Mouse (Mus musculus): ENCODE data around the gene Fggy.

- TF ChIP-seq CTCF (IDR thresholded peaks at IDR 0.05 in 2 of 3, conservative IDR thresholded peaks at IDR 0.05 in 1 of 3; ENCODE audit: control insufficient read depth in 1 of 3, insufficient read depth in 1 of 3, low read depth in 2 of 3, low read length in 3 of 3, poor library complexity in 1 of 3, severe bottlenecking in 1 of 3) (no peak), HCFC1 (IDR thresholded peaks at IDR 0.05; ENCODE audit: low read depth, low read length) (no peak), ETS1 (IDR thresholded peaks at IDR 0.05; ENCODE audit: low read depth, low read length) (no peak), ZNF384 (IDR thresholded peaks at IDR 0.05; ENCODE audit: low read depth, low read length) (no peak), BHLHE40 (IDR thresholded peaks at IDR 0.05; ENCODE audit: borderline replicate concordance, low read depth, low read length) (no peak), ZC3H11A (IDR thresholded peaks at IDR 0.05; ENCODE audit: low read depth, low read length) (no peak), CHD1 (IDR thresholded peaks at IDR 0.05; ENCODE audit: low read depth, low read length) (no peak), EP300 (IDR thresholded peaks at IDR 0.05; ENCODE audit: low read depth in 1 of 2, low read length in 2 of 2) (no peak), RCOR1 (IDR thresholded peaks at IDR 0.05; ENCODE audit: low read depth, low read length) (no peak), POLR2A (IDR thresholded peaks at IDR 0.05; ENCODE audit: control insufficient read depth in 1 of 2, insufficient read depth in 1 of 2, low read depth in 1 of 2, low read length in 2 of 2, poor library complexity in 1 of 2) (no peak), USF1 (IDR thresholded peaks at IDR 0.05; ENCODE audit: low read depth, low read length) (no peak), SMC3 (IDR thresholded peaks at IDR 0.05; ENCODE audit: low read depth, low read length) (no peak), UBTF (IDR thresholded peaks at IDR 0.05; ENCODE audit: borderline replicate concordance, insufficient read depth, low read depth, low read length) (no peak), SIN3A (IDR thresholded peaks at IDR 0.05; ENCODE audit: low read length) (no peak)
Observed at GRCm38 (mm10) chr4:95899926-95900712, 342.8 kb downstream of the Fggy start.
